Mouse (Mus musculus) CD4-positive, CD25-positive, alpha-beta regulatory T cell, adult 4 months (primary cell): Measurements from ENCODE around the gene Ldah. TPM values are rescaled to one million over a fixed set of nuclear protein-coding genes. Genes with fewer than 3 reads are reported as not detected.

Source experiments
- ATAC-seq: one replicate; pipeline ENCODE4 v1.8.0; 2017
- polyA plus RNA-seq, 2 experiments: library from polyadenylated mRNA; unstranded; fragments of 100-300 nt; shearing (Covaris generic); gene quantifications; one replicate each; pipeline ENCODE4 v1.2.1; 2017

Ldah gene
- polyA plus RNA-seq, 2 experiments from 2014 or later: 101 to 107 TPM

GRCm38 (mm10) chr12:8281225-8282017 is 73.5 kb downstream of the Ldah start:
- no peak for ATAC-seq

GRCm38 (mm10) chr12:8287970-8288369 is 80.1 kb downstream of the Ldah start:
- no peak for ATAC-seq

- ATAC-seq: no peak
Measured at GRCm38 (mm10) chr12:8289099-8289498, 81.2 kb downstream of the Ldah start.

GRCm38 (mm10) chr12:8289499-8289898 is 81.6 kb downstream of the Ldah start:
- ATAC-seq: no peak

- no peak for ATAC-seq
Measured at GRCm38 (mm10) chr12:8291157-8291853, 83.4 kb downstream of the Ldah start.

DNA sequence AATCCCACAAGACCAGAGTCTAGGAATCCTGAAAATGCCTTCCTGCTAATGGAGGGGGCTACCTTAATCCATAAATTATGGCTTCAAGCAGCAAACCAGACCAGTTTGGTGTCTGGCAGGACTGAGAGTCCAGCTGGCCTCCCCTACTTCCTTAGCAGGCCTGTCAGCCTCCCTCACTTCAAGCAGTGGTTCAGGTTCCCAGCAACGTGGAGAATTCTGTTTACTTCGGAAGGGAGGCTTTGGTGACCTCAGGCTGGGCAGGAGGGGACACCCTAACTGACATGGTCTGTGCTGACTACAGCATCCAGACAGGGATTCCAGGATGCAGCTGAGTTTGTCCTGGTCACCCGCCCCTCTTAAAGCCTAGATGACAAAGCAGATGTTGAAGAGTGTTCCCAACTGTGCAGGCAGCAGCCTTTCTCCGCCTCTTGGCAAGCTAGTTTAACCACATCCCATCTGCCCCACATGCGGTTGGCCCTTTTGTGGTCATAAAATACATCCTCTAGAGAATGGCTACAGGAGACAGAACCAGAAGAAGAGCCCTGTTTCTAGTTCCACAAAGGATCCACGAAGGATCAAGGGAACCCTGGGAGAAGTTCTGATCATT is 87.5 kb downstream of the Ldah start:
- ATAC-seq: no peak

DNA sequence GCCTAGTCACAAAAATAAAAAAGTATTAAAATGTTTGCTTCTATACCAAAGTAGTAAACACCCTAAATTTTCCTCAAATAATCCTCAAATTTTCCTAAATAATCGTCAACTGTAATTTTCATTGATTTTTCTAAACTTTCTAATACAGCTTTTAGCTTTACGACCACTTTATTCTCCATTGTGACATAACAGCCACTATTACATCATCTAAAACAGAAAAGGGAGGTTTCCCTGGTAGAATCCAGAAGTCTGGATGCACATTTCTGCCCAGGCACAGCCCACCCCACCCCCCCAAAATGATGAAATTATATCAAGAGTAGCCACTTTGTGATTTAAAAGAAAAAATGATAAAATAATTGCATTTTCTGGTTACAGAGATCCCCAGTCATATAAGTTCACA is 88.2 kb downstream of the Ldah start:
- no peak for ATAC-seq

DNA sequence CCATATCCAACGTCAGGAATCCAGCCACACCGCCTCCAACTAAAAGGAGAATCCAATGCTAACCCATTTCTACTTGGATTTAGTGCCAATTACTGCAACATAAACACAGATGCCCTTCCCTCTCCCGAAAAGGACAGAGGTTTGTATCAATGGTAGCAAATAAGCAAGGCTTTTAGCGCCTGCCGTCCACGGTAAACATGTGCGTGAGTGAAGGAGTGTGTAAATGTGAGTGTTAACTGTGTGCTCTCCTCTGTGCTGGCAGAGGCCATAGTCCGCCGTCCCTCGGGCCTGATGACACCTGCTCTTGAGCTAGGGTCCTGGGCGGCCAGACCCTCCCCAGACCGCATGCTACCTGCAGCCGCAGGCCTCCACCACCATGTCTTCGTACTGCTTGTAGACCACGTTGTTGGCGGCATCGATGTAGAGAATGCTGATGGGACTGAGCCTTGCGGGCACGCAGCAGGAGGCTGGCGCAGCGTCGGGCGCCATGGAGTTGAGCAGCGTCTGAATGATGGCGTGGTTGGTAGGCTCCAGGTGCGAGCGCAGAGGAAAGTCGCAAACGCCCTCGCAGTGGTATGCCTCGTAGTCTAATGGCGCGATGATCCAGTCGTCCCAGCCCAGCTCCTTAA is 89.8 kb downstream of the Ldah start:
- no peak for ATAC-seq

DNA sequence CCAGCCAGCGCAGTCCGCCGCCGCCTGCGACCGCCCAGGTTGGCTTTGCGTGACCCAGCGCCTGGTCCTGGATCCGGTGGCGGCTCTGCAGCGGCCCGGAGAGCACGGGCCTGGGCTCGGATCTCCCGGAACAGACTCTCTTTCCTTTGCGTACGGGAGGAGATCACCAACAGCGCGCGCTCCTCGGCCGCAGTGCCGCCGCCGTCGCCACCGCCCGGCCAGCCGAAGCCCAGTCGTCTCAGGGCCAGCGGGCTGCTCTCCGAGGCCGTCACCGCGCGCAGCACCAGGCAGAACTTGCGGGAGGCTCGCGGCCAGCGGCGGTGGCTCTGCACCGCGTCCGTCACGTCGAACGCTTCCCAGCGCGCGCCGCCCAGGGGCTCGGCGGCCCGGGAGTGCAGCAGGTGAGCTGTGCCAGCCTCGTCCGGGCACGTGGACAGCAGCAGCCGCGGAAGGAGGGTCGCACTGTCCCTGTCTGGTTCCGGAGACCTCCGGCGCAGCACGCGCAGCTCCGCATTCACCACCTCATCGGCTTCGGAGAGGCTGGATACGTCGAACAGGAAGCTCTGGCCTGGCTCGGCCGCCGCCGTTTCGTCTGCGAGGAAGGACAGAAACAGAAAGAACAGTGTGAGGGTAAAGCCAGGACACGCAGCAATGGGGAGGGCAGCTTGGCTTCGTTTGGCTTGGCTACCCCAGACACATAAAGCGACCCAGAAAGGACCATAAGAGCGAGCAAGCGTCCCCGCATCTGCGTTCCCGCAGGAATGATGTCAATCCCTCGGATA is 90.6 kb downstream of the Ldah start:
- ATAC-seq: no peak

- no peak for ATAC-seq
Measured at GRCm38 (mm10) chr12:8299143-8300110, 91.5 kb downstream of the Ldah start.

- ATAC-seq: no peak
Measured at GRCm38 (mm10) chr12:8300111-8300480, 92.2 kb downstream of the Ldah start.

DNA sequence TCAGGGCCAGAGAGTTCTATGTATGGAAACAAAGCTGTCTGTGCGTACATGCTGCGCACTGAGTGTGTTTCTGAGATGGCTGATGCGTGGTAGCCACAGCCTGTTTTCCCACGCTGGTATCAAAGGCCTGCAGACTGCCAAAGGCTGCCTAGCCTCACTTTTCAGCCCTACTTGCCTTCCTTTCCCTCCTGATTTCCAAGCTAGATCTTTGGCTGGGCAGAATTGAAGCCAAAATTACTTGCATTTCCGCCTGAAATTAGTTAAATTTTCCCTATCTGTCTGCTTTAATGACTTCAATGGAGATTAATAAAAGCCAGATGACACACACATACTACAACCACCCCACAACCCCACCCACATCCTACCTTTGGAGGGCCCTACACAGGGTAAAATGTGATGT is 92.6 kb downstream of the Ldah start:
- no peak for ATAC-seq

- ATAC-seq: no peak
Measured at GRCm38 (mm10) chr12:8301011-8301814, 93.3 kb downstream of the Ldah start.

GRCm38 (mm10) chr12:8301841-8302431 is 94.0 kb downstream of the Ldah start, which contains the start of gene Gdf7:
Gene Gdf7, minus strand, starts transcription at chr12:8301954.
- no peak for ATAC-seq

DNA sequence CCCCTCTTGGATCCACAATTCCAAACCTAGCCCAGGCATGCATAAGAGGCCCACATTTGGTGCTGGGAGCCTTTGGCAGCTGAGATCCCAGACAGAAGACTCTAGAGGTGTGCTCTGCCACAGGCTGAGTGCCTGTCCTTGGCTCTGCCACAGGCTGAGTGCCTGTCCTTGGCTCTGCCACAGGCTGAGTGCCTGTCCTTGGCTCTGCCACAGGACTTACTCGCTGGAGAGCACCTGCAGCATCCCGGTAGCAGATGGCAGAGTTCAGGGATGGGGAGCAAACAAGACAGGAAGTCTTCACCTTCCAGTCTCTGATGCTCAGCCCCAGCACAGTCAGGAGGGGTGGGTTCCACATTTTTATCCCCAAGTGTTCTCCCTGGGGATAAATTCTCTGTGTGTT is 97.4 kb downstream of the Ldah start:
- ATAC-seq: no peak

DNA sequence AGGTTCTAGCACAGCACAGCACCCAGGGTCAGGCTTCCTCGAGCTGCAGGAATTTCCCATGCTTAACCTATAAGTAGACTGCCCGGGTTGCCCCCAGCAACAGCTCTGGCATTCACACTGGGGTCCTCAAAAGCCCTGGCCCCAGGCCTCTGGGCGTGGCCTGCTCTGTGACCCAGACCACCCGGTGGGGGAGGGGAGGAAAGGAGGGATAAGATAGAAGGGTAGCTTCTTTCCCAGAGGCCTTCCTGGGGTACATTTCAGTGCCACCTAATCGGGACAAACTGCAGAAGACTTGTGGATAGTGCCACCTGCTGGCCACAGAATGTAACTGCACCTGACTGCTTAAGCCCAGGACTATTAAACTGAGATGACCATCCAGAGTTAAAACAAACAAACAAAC is 98.5 kb downstream of the Ldah start:
- peak; percentile 71 for ATAC-seq

DNA sequence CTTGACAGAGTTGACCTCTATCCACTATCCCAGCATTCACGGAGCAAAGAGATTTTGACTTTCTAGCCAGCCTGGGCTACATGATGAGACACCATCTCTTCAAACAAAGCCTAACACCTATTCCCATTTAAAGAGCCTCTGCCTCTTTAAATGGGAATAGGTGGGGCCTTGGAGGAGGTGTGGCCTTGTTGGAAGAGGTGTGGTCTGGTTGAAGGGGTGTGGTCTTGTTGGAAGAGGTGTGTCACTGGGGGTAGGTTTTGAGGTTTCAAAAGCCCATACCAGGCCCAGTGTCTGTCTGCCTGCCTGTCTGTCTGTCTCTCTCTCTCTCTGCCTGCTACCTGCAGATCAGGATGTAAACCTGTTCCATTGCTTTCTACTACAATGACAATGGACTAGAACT is 99.0 kb downstream of the Ldah start:
- peak; percentile 70 for ATAC-seq

DNA sequence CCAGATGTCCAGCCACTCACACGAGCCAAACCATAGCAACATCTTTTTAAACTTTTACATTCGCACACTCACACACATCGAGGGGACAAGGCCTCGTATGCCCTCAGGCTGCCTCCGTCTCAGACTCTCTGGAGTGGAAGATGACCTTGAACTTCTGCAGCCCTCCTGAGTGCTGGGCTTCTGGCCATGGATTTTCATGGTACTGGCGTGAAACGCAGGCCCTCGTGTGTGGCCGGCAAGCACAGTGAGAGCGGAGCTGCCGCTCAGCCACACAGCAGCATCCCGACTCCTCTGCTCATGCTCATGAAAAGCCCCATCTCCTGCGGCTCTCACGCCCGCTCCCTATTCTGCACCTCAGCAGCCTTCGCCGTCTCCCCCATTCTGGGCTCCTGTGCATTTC is 103.1 kb downstream of the Ldah start:
- ATAC-seq: no peak

- ATAC-seq: no peak
Measured at GRCm38 (mm10) chr12:8312266-8312665, 104.4 kb downstream of the Ldah start.

GRCm38 (mm10) chr12:8313270-8313771 is 105.4 kb downstream of the Ldah start, which contains the start of gene Hs1bp3:
Gene Hs1bp3, plus strand, starts transcription at chr12:8313432.
- peak; percentile 94 for ATAC-seq
